In the genomic region with DNA sequence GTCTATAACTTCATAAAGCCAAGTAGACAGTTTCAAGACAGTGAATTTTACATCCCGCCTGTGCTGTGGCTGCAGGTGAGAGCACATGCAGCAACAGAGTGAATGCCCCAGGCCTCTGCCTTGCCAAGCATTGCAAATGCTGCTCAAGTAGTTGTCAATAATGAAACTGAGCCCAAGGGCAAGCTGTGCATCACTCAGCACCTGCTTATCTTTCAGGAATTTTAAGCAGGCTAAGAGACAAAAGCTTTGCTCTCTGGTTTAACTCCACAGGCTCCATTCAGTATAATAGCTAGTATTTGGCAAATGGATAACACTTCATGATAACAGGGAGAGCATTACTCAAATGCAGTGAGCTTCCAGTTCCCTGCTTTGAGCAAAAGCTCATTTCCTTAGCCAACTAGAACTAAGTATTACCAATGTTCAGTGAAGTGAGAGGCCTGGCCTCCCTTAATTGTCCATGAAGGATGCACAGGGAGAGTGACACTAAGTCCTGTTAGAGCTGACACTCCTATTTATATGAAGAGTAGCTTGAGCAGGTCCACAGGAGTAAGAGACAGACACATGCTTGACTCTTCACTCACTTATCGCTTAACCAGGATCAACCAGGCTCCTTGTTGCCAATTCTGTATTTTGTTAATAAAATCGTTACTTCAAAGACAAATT, we compare ENCODE assay signal across 14 mouse cellular contexts.
DNase-seq lines count a peak whose midpoint lies in the region; ATAC-seq and TF ChIP-seq lines count a peak whose summit lies in the region.
"Had no signal": no experiment of that assay in that cellular context is flagged by ENCODE, and none has a peak within 500 bp of the region (broad histone marks: within the 10 kb centered on the region; RNA-seq: fewer than 3 reads in every experiment).

No protein-coding gene starts in this region.

- no peak for ATAC-seq in limb, embryonic 14.5 days (ENCODE audit: low FRiP score, low read depth)
- peak; percentile 77 for ATAC-seq in hindbrain, embryonic 14.5 days (ENCODE audit: low FRiP score)
- ATAC-seq in neural tube, embryonic 15.5 days (ENCODE audit: low FRiP score), result peak; percentile 59
- ATAC-seq: CD4-positive, CD25-positive, alpha-beta regulatory T cell, adult 4 months had no signal

- no peak overlapping the region for H3K9ac ChIP-seq in limb, embryonic 14.5 days (ENCODE audit: low read depth, low read length, severe bottlenecking)
- no peak overlapping the region for H3K9ac ChIP-seq in hindbrain, embryonic 14.5 days
- H3K9ac ChIP-seq in neural tube, embryonic 15.5 days (replicated peaks), result no peak overlapping the region
- H3K9ac ChIP-seq: lung, embryonic 15.5 days had no signal

- no peaks in the 10 kb centered on the region for H3K9me3 ChIP-seq in limb, embryonic 14.5 days (ENCODE audit: control insufficient read depth, low read length)
- H3K9me3 ChIP-seq in limb, embryonic 10.5 days (replicated peaks), result no peaks in the 10 kb centered on the region
- no peaks in the 10 kb centered on the region for H3K9me3 ChIP-seq in heart, embryonic 10.5 days
- H3K9me3 ChIP-seq in hindbrain, embryonic 14.5 days (ENCODE audit: control insufficient read depth, low read length), result no peaks in the 10 kb centered on the region
- no peaks in the 10 kb centered on the region for H3K9me3 ChIP-seq in neural tube, embryonic 15.5 days (replicated peaks)
- H3K9me3 ChIP-seq: lung, embryonic 15.5 days had no signal

- no peaks in the 10 kb centered on the region for H3K27me3 ChIP-seq in limb, embryonic 14.5 days (ENCODE audit: control insufficient read depth, insufficient read depth, low read length)
- H3K27me3 ChIP-seq in limb, embryonic 10.5 days (ENCODE audit: low read depth, poor library complexity, severe bottlenecking), result no peaks in the 10 kb centered on the region
- no peaks in the 10 kb centered on the region for H3K27me3 ChIP-seq in heart, embryonic 10.5 days (ENCODE audit: insufficient read depth, poor library complexity, severe bottlenecking)
- H3K27me3 ChIP-seq in hindbrain, embryonic 14.5 days (ENCODE audit: control insufficient read depth, insufficient read depth, low read length), result no peaks in the 10 kb centered on the region
- no peaks in the 10 kb centered on the region for H3K27me3 ChIP-seq in neural tube, embryonic 15.5 days (replicated peaks)
- H3K27me3 ChIP-seq: lung, embryonic 15.5 days had no signal

- no peaks in the 10 kb centered on the region for H3K36me3 ChIP-seq in limb, embryonic 14.5 days (ENCODE audit: control insufficient read depth, insufficient read depth, low read length)
- H3K36me3 ChIP-seq in limb, embryonic 10.5 days, result no peaks in the 10 kb centered on the region
- H3K36me3 ChIP-seq in heart, embryonic 10.5 days, result no peaks in the 10 kb centered on the region
- no peaks in the 10 kb centered on the region for H3K36me3 ChIP-seq in hindbrain, embryonic 14.5 days (replicated peaks; ENCODE audit: control insufficient read depth, insufficient read depth)
- no peaks in the 10 kb centered on the region for H3K36me3 ChIP-seq in neural tube, embryonic 15.5 days
- H3K36me3 ChIP-seq: lung, embryonic 15.5 days had no signal

- 78% methylated on average over 3 of the region's 3 CpGs for WGBS in limb, embryonic 14.5 days
- WGBS in limb, embryonic 10.5 days, result 86% methylated on average over 3 of the region's 3 CpGs
- WGBS in heart, embryonic 10.5 days, result 38% methylated on average over 3 of the region's 3 CpGs
- 67% methylated on average over 3 of the region's 3 CpGs for WGBS in hindbrain, embryonic 14.5 days
- 77% methylated on average over 3 of the region's 3 CpGs for WGBS in neural tube, embryonic 15.5 days

- no peak overlapping the region for H3K27ac ChIP-seq in limb, embryonic 14.5 days (replicated peaks; ENCODE audit: low read depth, low read length)
- no peak overlapping the region for H3K27ac ChIP-seq in limb, embryonic 10.5 days
- no peak overlapping the region for H3K27ac ChIP-seq in heart, embryonic 10.5 days
- 0 out of 2 replicates have a peak overlapping the region, but pooled peaks have one; percentile 20 for H3K27ac ChIP-seq in hindbrain, embryonic 14.5 days
- 0 out of 2 replicates have a peak overlapping the region, but pooled peaks have one; percentile 23 for H3K27ac ChIP-seq in neural tube, embryonic 15.5 days (replicated peaks)
- H3K27ac ChIP-seq: lung, embryonic 15.5 days had no signal

- H3K4me1 ChIP-seq in limb, embryonic 14.5 days (ENCODE audit: control insufficient read depth, insufficient read depth, low read length), result no peaks in the 10 kb centered on the region
- H3K4me1 ChIP-seq in limb, embryonic 10.5 days, result no peaks in the 10 kb centered on the region
- peaks cover 27% of the 10 kb centered on the region for H3K4me1 ChIP-seq in heart, embryonic 10.5 days
- H3K4me1 ChIP-seq in hindbrain, embryonic 14.5 days (replicated peaks; ENCODE audit: control insufficient read depth, insufficient read depth, low read length), result peaks cover 7% of the 10 kb centered on the region
- no peaks in the 10 kb centered on the region for H3K4me1 ChIP-seq in neural tube, embryonic 15.5 days
- H3K4me1 ChIP-seq: lung, embryonic 15.5 days had no signal

- H3K4me3 ChIP-seq in limb, embryonic 14.5 days (replicated peaks; ENCODE audit: low read length), result no peak overlapping the region
- H3K4me3 ChIP-seq in limb, embryonic 10.5 days, result no peak overlapping the region
- no peak overlapping the region for H3K4me3 ChIP-seq in heart, embryonic 10.5 days
- H3K4me3 ChIP-seq in hindbrain, embryonic 14.5 days (replicated peaks; ENCODE audit: low read length), result no peak overlapping the region
- no peak overlapping the region for H3K4me3 ChIP-seq in neural tube, embryonic 15.5 days (replicated peaks)
- H3K4me3 ChIP-seq: lung, embryonic 15.5 days; myocyte had no signal

- DNase-seq in limb, embryonic 14.5 days (ENCODE audit: low spot score), result peak; percentile 18
- no peak for DNase-seq in limb, embryonic 10.5 days (ENCODE audit: low spot score)
- peak; percentile 83 for DNase-seq in heart, embryonic 10.5 days (ENCODE audit: low spot score)
- DNase-seq in hindbrain, embryonic 14.5 days (ENCODE audit: low spot score), result no peak
- no peak for DNase-seq in spleen, postnatal 14 days (ENCODE audit: low spot score in 2 of 2)
- no peak for DNase-seq in lung, postnatal 36 days
- DNase-seq in right cerebral cortex, postnatal 4 days, result no peak
- DNase-seq: adrenal gland, postnatal 25 days; cerebellum, adult 9-11 months; kidney, postnatal 4 days had no signal

- H3K4me2 ChIP-seq in limb, embryonic 14.5 days (replicated peaks; ENCODE audit: low read depth, low read length, severe bottlenecking), result no peak overlapping the region
- H3K4me2 ChIP-seq in hindbrain, embryonic 14.5 days (replicated peaks), result no peak overlapping the region
- no peak overlapping the region for H3K4me2 ChIP-seq in neural tube, embryonic 15.5 days
- H3K4me2 ChIP-seq: lung, embryonic 15.5 days had no signal

- TF ChIP-seq POLR2A in limb, embryonic 14.5 days (IDR thresholded peaks at IDR 0.05; ENCODE audit: borderline replicate concordance, extremely low read depth, insufficient read depth, insufficient read length), result no peak

Comparison
In these comparisons a context has a peak if more than half of its experiments do, and no peak if none do; other contexts are left out.
1. DNase-seq: peak in limb, embryonic 14.5 days (single experiment) and heart, embryonic 10.5 days (single experiment); none in limb, embryonic 10.5 days (single experiment), hindbrain, embryonic 14.5 days (single experiment), spleen, postnatal 14 days (0 of 2), lung, postnatal 36 days (single experiment) and right cerebral cortex, postnatal 4 days (single experiment).
2. H3K27ac ChIP-seq: peak in hindbrain, embryonic 14.5 days (single experiment) and neural tube, embryonic 15.5 days (single experiment); none in limb, embryonic 14.5 days (single experiment), limb, embryonic 10.5 days (single experiment) and heart, embryonic 10.5 days (single experiment).